Mouse (Mus musculus) embryo, embryonic 11.5 days (tissue): ENCODE measurements around the gene Ddx19b.
"Not testable (repeated sequence)": the region's sequence is repeated elsewhere in the genome, so short reads cannot be mapped to it uniquely, and the experiment has no call there.

Experiments used
- DNase-seq: peaks from one replicate; pipeline ENCODE4 v3.0.0-alpha.2; 2012; ENCODE audit warnings: low read depth, low spot score

The Ddx19b gene

GRCm38 (mm10) chr8:111031572-111031971 lies at the start of gene Ddx19b:
TSS of gene Ddx19b (minus strand) at chr8:111031751.
- DNase-seq, result no peak

- DNase-seq, result no peak
Observed at GRCm38 (mm10) chr8:111079861-111080271, 48.3 kb upstream of the Ddx19b start.

GRCm38 (mm10) chr8:111079461-111079860 lies 47.9 kb upstream of the Ddx19b start:
- no peak for DNase-seq

GRCm38 (mm10) chr8:111075926-111076325 lies 44.4 kb upstream of the Ddx19b start:
- DNase-seq, result no peak

- DNase-seq, result not testable (repeated sequence)
Observed at GRCm38 (mm10) chr8:111068660-111069059, 37.1 kb upstream of the Ddx19b start.

- no peak for DNase-seq
Observed at GRCm38 (mm10) chr8:111067439-111067838, 35.9 kb upstream of the Ddx19b start.

GRCm38 (mm10) chr8:111066308-111066707 lies 34.8 kb upstream of the Ddx19b start:
- DNase-seq, result no peak

GRCm38 (mm10) chr8:111062893-111063292 lies 31.3 kb upstream of the Ddx19b start:
- DNase-seq, result no peak

GRCm38 (mm10) chr8:111062072-111062757 lies 30.7 kb upstream of the Ddx19b start:
- peak; percentile 87 for DNase-seq

- DNase-seq, result peak; percentile 9
Observed at GRCm38 (mm10) chr8:111061688-111062071, 30.1 kb upstream of the Ddx19b start.

GRCm38 (mm10) chr8:111058946-111059572 lies 27.5 kb upstream of the Ddx19b start:
- DNase-seq, result no peak

GRCm38 (mm10) chr8:111056691-111057293 lies 25.2 kb upstream of the Ddx19b start:
- DNase-seq, result peak; percentile 27

- peak; percentile 94 for DNase-seq
Observed at GRCm38 (mm10) chr8:111056158-111056663, 24.7 kb upstream of the Ddx19b start, which contains the start of gene Exosc6. TSS of gene Exosc6 (plus strand) at chr8:111056339.

- DNase-seq, result no peak
Observed at GRCm38 (mm10) chr8:111055661-111056060, 24.1 kb upstream of the Ddx19b start.

GRCm38 (mm10) chr8:111055031-111055634 lies 23.6 kb upstream of the Ddx19b start:
- no peak for DNase-seq

- no peak for DNase-seq
Observed at GRCm38 (mm10) chr8:111053827-111054518, 22.4 kb upstream of the Ddx19b start.

- DNase-seq, result no peak
Observed at GRCm38 (mm10) chr8:111049106-111049505, 17.6 kb upstream of the Ddx19b start.

GRCm38 (mm10) chr8:111048694-111049093 lies 17.1 kb upstream of the Ddx19b start:
- no peak for DNase-seq

GRCm38 (mm10) chr8:111044003-111044734 lies 12.6 kb upstream of the Ddx19b start:
- DNase-seq, result no peak

GRCm38 (mm10) chr8:111042546-111042945 lies 11.0 kb upstream of the Ddx19b start:
- no peak for DNase-seq

- no peak for DNase-seq
Observed at GRCm38 (mm10) chr8:111036591-111036990, 5.0 kb upstream of the Ddx19b start.
